In the genomic region with DNA sequence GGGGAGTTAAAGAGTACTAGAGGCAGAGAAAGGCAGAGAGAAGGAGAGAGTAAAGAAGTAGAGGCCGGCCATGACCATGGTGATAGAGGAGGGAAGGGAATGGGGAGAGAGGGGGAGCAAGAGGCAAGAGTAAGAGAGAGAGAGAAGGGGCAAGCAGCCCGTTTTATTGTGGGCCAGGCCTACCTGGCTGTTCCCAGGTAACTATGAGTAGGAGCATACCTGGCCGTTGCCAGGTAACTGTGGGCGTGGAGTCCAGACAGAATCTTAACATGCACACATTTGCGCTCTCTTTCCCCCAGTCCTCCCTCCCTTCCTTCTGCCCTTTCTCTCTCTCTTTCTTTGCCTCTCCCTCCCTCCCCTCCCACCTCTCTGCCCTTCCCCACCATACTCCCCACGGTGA, we compare ENCODE assay signal across 28 mouse cellular contexts. TPM values are rescaled to one million over a fixed set of nuclear protein-coding genes. Genes with fewer than 3 reads are reported as not detected.
DNase-seq lines count a peak whose midpoint lies in the region; ATAC-seq and TF ChIP-seq lines count a peak whose summit lies in the region.
"Had no signal": no experiment of that assay in that cellular context is flagged by ENCODE, and none has a peak within 500 bp of the region (broad histone marks: within the 10 kb centered on the region; RNA-seq: fewer than 3 reads in every experiment).

No protein-coding gene starts in this region.

- no peak for TF ChIP-seq CTCF in lung, adult 2 months (IDR thresholded peaks at IDR 0.05; ENCODE audit: insufficient read depth, low read length)

- H3K4me3 ChIP-seq in forebrain, embryonic 11.5 days (ENCODE audit: low read depth, low read length): no peak overlapping the region
- no peak overlapping the region for H3K4me3 ChIP-seq in forebrain, embryonic 10.5 days
- H3K4me3 ChIP-seq in lung, adult 2 months (replicated peaks; ENCODE audit: extremely low read depth, low read depth, low read length): no peak overlapping the region
- H3K4me3 ChIP-seq: embryonic facial prominence, embryonic 15.5 days; erythroblast, embryonic 14.5 days; forebrain, embryonic 12.5 days; heart, embryonic 13.5 days; hindbrain, embryonic 12.5 days had no signal

- H3K27ac ChIP-seq in forebrain, embryonic 11.5 days (ENCODE audit: low read depth, low read length): no peak overlapping the region
- H3K27ac ChIP-seq in forebrain, embryonic 10.5 days: no peak overlapping the region
- H3K27ac ChIP-seq: embryonic facial prominence, embryonic 15.5 days; forebrain, embryonic 12.5 days; hindbrain, embryonic 12.5 days had no signal

- H3K9me3 ChIP-seq in forebrain, embryonic 11.5 days (ENCODE audit: control insufficient read depth, low read length): no peaks in the 10 kb centered on the region
- no peaks in the 10 kb centered on the region for H3K9me3 ChIP-seq in forebrain, embryonic 10.5 days
- H3K9me3 ChIP-seq: embryonic facial prominence, embryonic 15.5 days; forebrain, embryonic 12.5 days; G1E; hindbrain, embryonic 12.5 days had no signal

- no peak overlapping the region for H3K4me2 ChIP-seq in forebrain, embryonic 11.5 days (ENCODE audit: low read depth, low read length, severe bottlenecking)
- H3K4me2 ChIP-seq: embryonic facial prominence, embryonic 15.5 days; forebrain, embryonic 12.5 days; heart, embryonic 13.5 days; hindbrain, embryonic 12.5 days had no signal

- ATAC-seq in forebrain, embryonic 11.5 days (replicated peaks; ENCODE audit: low FRiP score): no peak
- ATAC-seq: CD4-positive, CD25-positive, alpha-beta regulatory T cell, adult 4 months; forebrain, embryonic 16.5 days; hindbrain, embryonic 16.5 days had no signal

- H3K9ac ChIP-seq in forebrain, embryonic 11.5 days (ENCODE audit: low read length): no peak overlapping the region
- H3K9ac ChIP-seq: embryonic facial prominence, embryonic 15.5 days; forebrain, embryonic 12.5 days; heart, embryonic 13.5 days; hindbrain, embryonic 12.5 days had no signal

- H3K4me1 ChIP-seq in forebrain, embryonic 11.5 days (replicated peaks; ENCODE audit: control insufficient read depth, insufficient read depth, low read length): no peaks in the 10 kb centered on the region
- no peaks in the 10 kb centered on the region for H3K4me1 ChIP-seq in forebrain, embryonic 10.5 days
- 0 out of 2 replicates have a peak, but pooled peaks cover 2% of the 10 kb centered on the region for H3K4me1 ChIP-seq in lung, adult 2 months (ENCODE audit: control insufficient read depth, insufficient read depth, low read length)
- H3K4me1 ChIP-seq: embryonic facial prominence, embryonic 15.5 days; forebrain, embryonic 12.5 days; hindbrain, embryonic 12.5 days had no signal

- no peak for TF ChIP-seq POLR2A in lung, adult 2 months (IDR thresholded peaks at IDR 0.05; ENCODE audit: borderline replicate concordance, extremely low read depth, low read depth, low read length)

- DNase-seq in forebrain, embryonic 11.5 days (ENCODE audit: low spot score): peak; percentile 32
- DNase-seq in forebrain, embryonic 10.5 days (ENCODE audit: extremely low spot score, low spot score): no peak
- peak; percentile 2 to 44 for DNase-seq in lung, adult 18-20 months
- no peak for DNase-seq in lung, adult 2 months
- peak; percentile 28 for DNase-seq in lung, postnatal 36 days
- no peak for DNase-seq in lung, postnatal 4 days
- DNase-seq in layer of hippocampus, postnatal 36 days: no peak
- DNase-seq: adrenal gland, adult 8-10 months; adrenal gland, postnatal 36 days; B cell, adult 2 months; cerebellum, adult 2 months; cerebellum, postnatal 10 days; gastrocnemius, postnatal 10 days; heart, postnatal 4 days had no signal

- 86% methylated on average over 6 of the region's 6 CpGs for WGBS in forebrain, embryonic 11.5 days
- WGBS in forebrain, embryonic 10.5 days: 87% methylated on average over 6 of the region's 6 CpGs
- 65% methylated on average over 6 of the region's 6 CpGs for WGBS in lung, adult 2 months

- no peaks in the 10 kb centered on the region for H3K27me3 ChIP-seq in forebrain, embryonic 11.5 days (ENCODE audit: control insufficient read depth, insufficient read depth, low read length)
- H3K27me3 ChIP-seq in forebrain, embryonic 10.5 days (ENCODE audit: poor library complexity, severe bottlenecking): no peaks in the 10 kb centered on the region
- H3K27me3 ChIP-seq: embryonic facial prominence, embryonic 15.5 days; forebrain, embryonic 12.5 days; heart, embryonic 13.5 days; hindbrain, embryonic 12.5 days had no signal

- H3K36me3 ChIP-seq in forebrain, embryonic 11.5 days (ENCODE audit: control insufficient read depth, insufficient read depth, low read length): no peaks in the 10 kb centered on the region
- no peaks in the 10 kb centered on the region for H3K36me3 ChIP-seq in forebrain, embryonic 10.5 days (replicated peaks)
- H3K36me3 ChIP-seq: forebrain, embryonic 12.5 days; hindbrain, embryonic 12.5 days had no signal

RNA-seq across cellular contexts. Expression of gene 4930402F06Rik, which starts 10.3 kb away (rescaled TPM):
- not detected in 2 replicates for polyA plus RNA-seq in forebrain, embryonic 11.5 days (2014; fragmentation: Nextera tagmentation; extraction: Ambion mirVana)
- not detected in 2 replicates for polyA plus RNA-seq in forebrain, embryonic 10.5 days (2016; fragmentation: Nextera tagmentation; extraction: Ambion mirVana)
- polyA plus RNA-seq in lung, adult 2 months (2012; rRNA removed): not detected in 2 replicates
- not detected for total RNA-seq in layer of hippocampus, postnatal 36 days (2021)
- total RNA-seq: adrenal gland, adult 8-10 months; adrenal gland, postnatal 36 days; G1E; gastrocnemius, postnatal 10 days; gastrocnemius, postnatal 4 days; heart, adult 8-10 months; heart, postnatal 4 days had no signal
- polyA plus RNA-seq: CD4-positive, CD25-positive, alpha-beta regulatory T cell, adult 4 months; cerebellum, adult 2 months; embryonic facial prominence, embryonic 11.5 days; embryonic facial prominence, embryonic 15.5 days; erythroblast, embryonic 14.5 days; forebrain, embryonic 12.5 days; forebrain, embryonic 16.5 days; frontal cortex, adult 2 months; G1E; heart, embryonic 13.5 days; heart, postnatal 0 days; hindbrain, embryonic 12.5 days; hindbrain, embryonic 16.5 days had no signal

RNA-seq across cellular contexts. Expression of gene 4930568D16Rik, which starts 39.7 kb away (rescaled TPM):
- polyA plus RNA-seq in forebrain, embryonic 11.5 days (2014; fragmentation: Nextera tagmentation; extraction: Ambion mirVana): not detected in 2 replicates
- polyA plus RNA-seq in forebrain, embryonic 10.5 days (2016; fragmentation: Nextera tagmentation; extraction: Ambion mirVana): not detected in 2 replicates
- polyA plus RNA-seq in lung, adult 2 months (2012; rRNA removed): not detected in 2 replicates
- not detected for total RNA-seq in layer of hippocampus, postnatal 36 days (2021)
- total RNA-seq: adrenal gland, adult 8-10 months; adrenal gland, postnatal 36 days; gastrocnemius, postnatal 10 days; gastrocnemius, postnatal 4 days; heart, adult 8-10 months; heart, postnatal 4 days had no signal
- polyA plus RNA-seq: CD4-positive, CD25-positive, alpha-beta regulatory T cell, adult 4 months; cerebellum, adult 2 months; embryonic facial prominence, embryonic 11.5 days; embryonic facial prominence, embryonic 15.5 days; erythroblast, embryonic 14.5 days; forebrain, embryonic 12.5 days; forebrain, embryonic 16.5 days; frontal cortex, adult 2 months; G1E; heart, embryonic 13.5 days; heart, postnatal 0 days; hindbrain, embryonic 12.5 days; hindbrain, embryonic 16.5 days had no signal

RNA-seq across cellular contexts. Expression of gene Ggta1, which starts 55.8 kb away (rescaled TPM):
- 5.1 and 7.2 TPM in 2 replicates for polyA plus RNA-seq in forebrain, embryonic 11.5 days (2014; fragmentation: Nextera tagmentation; extraction: Ambion mirVana)
- 6.4 TPM in 2 replicates for polyA plus RNA-seq in forebrain, embryonic 10.5 days (2016; fragmentation: Nextera tagmentation; extraction: Ambion mirVana)
- polyA plus RNA-seq in lung, adult 2 months (2012; rRNA removed): 17.8 and 24.4 TPM in 2 replicates
- total RNA-seq in layer of hippocampus, postnatal 36 days (2021): 1 to 10 TPM; 1.7 to 2.6 TPM

Comparison
In these comparisons a context has a peak if more than half of its experiments do, and no peak if none do; other contexts are left out.
1. DNase-seq: peak in forebrain, embryonic 11.5 days (single experiment), lung, adult 18-20 months (2 of 2) and lung, postnatal 36 days (single experiment); none in forebrain, embryonic 10.5 days (single experiment), lung, adult 2 months (single experiment), lung, postnatal 4 days (0 of 2) and layer of hippocampus, postnatal 36 days (0 of 2).